Mouse (Mus musculus): Measurements from ENCODE around the gene Agbl4. TPM values are rescaled to one million over a fixed set of nuclear protein-coding genes. Genes with fewer than 3 reads are reported as not detected.
A peak's percentile ranks its signal among the peaks of the same experiment; 100 is the strongest.

Agbl4 gene
- polyA plus RNA-seq, 1 experiment from 2014 or later, result 0.35 TPM

GRCm38 (mm10) chr4:110921013-110921412 is 523.6 kb downstream of the Agbl4 start:
- Histone ChIP-seq H3K36me3 (no peaks in the 10 kb centered on the region), H3K9me3 (no peaks in the 10 kb centered on the region), H3K4me1 (peaks cover 6% of the 10 kb centered on the region; the same call in 1 of the 2 replicates), H3K27me3 (no peaks in the 10 kb centered on the region), H3K27ac (no peak overlapping the region), H3K9ac (no peak overlapping the region), H3K4me3 (no peak overlapping the region), H3K4me2 (replicated peaks) (no peak overlapping the region)
- WGBS, result 79% methylated on average over 3 of the region's 3 CpGs
- no peak for ATAC-seq (ENCODE audit: insufficient number of reproducible peaks, insufficient read depth, low FRiP score, low TSS enrichment)

GRCm38 (mm10) chr4:111001641-111002040 is 604.2 kb downstream of the Agbl4 start:
- Histone ChIP-seq H3K9ac (no peak overlapping the region), H3K36me3 (no peaks in the 10 kb centered on the region), H3K9me3 (no peaks in the 10 kb centered on the region), H3K4me3 (no peak overlapping the region), H3K27me3 (no peaks in the 10 kb centered on the region), H3K27ac (no peak overlapping the region), H3K4me1 (no peaks in the 10 kb centered on the region), H3K4me2 (replicated peaks) (no peak overlapping the region)
- 73% methylated on average over 2 of the region's 2 CpGs for WGBS
- no peak for ATAC-seq (ENCODE audit: insufficient number of reproducible peaks, insufficient read depth, low FRiP score, low TSS enrichment)

GRCm38 (mm10) chr4:111004719-111005479 is 607.4 kb downstream of the Agbl4 start:
- ATAC-seq (ENCODE audit: insufficient number of reproducible peaks, insufficient read depth, low FRiP score, low TSS enrichment), result no peak
- Histone ChIP-seq H3K9ac (no peak overlapping the region), H3K4me2 (replicated peaks) (no peak overlapping the region), H3K27me3 (no peaks in the 10 kb centered on the region), H3K27ac (no peak overlapping the region), H3K4me1 (no peaks in the 10 kb centered on the region), H3K36me3 (no peaks in the 10 kb centered on the region), H3K9me3 (no peaks in the 10 kb centered on the region), H3K4me3 (no peak overlapping the region)
- 83% methylated on average over 1 of the region's 1 CpGs for whole genome bisulfite sequencing

GRCm38 (mm10) chr4:111019376-111019775 is 621.9 kb downstream of the Agbl4 start:
- no peaks in the 10 kb centered on the region for H3K36me3 ChIP-seq
- H3K4me3 ChIP-seq, result no peak overlapping the region
- no peak overlapping the region for H3K27ac ChIP-seq
- no peaks in the 10 kb centered on the region for H3K27me3 ChIP-seq
- whole genome bisulfite sequencing, result 87% methylated on average over 4 of the region's 4 CpGs
- H3K4me1 ChIP-seq, result no peaks in the 10 kb centered on the region
- no peak overlapping the region for H3K9ac ChIP-seq
- no peaks in the 10 kb centered on the region for H3K9me3 ChIP-seq
- H3K4me2 ChIP-seq (replicated peaks), result no peak overlapping the region
- ATAC-seq (ENCODE audit: insufficient number of reproducible peaks, insufficient read depth, low FRiP score, low TSS enrichment), result no peak

- ATAC-seq (ENCODE audit: insufficient number of reproducible peaks, insufficient read depth, low FRiP score, low TSS enrichment), result no peak
- Histone ChIP-seq H3K36me3 (no peaks in the 10 kb centered on the region), H3K27me3 (no peaks in the 10 kb centered on the region), H3K4me3 (no peak overlapping the region), H3K4me2 (replicated peaks) (no peak overlapping the region), H3K27ac (no peak overlapping the region), H3K4me1 (no peaks in the 10 kb centered on the region), H3K9me3 (no peaks in the 10 kb centered on the region), H3K9ac (no peak overlapping the region)
- 92% methylated on average over 3 of the region's 3 CpGs for WGBS
Observed at GRCm38 (mm10) chr4:111067330-111067729, 669.9 kb downstream of the Agbl4 start.

GRCm38 (mm10) chr4:111073738-111074497 is 676.5 kb downstream of the Agbl4 start:
- 60% methylated on average over 6 of the region's 7 CpGs for WGBS
- no peak for ATAC-seq (ENCODE audit: insufficient number of reproducible peaks, insufficient read depth, low FRiP score, low TSS enrichment)
- Histone ChIP-seq H3K9ac (no peak overlapping the region), H3K4me2 (replicated peaks) (no peak overlapping the region), H3K27ac (no peak overlapping the region), H3K4me1 (no peaks in the 10 kb centered on the region), H3K36me3 (no peaks in the 10 kb centered on the region), H3K9me3 (no peaks in the 10 kb centered on the region), H3K27me3 (no peaks in the 10 kb centered on the region), H3K4me3 (no peak overlapping the region)

- Histone ChIP-seq H3K27me3 (no peaks in the 10 kb centered on the region), H3K4me3 (no peak overlapping the region), H3K4me1 (no peaks in the 10 kb centered on the region), H3K9ac (no peak overlapping the region), H3K27ac (no peak overlapping the region), H3K36me3 (no peaks in the 10 kb centered on the region), H3K9me3 (no peaks in the 10 kb centered on the region), H3K4me2 (replicated peaks) (no peak overlapping the region)
- 78% methylated on average over 6 of the region's 6 CpGs for WGBS
- peak; percentile 47; the same call in 1 of the 2 replicates for ATAC-seq (ENCODE audit: insufficient number of reproducible peaks, insufficient read depth, low FRiP score, low TSS enrichment)
Observed at GRCm38 (mm10) chr4:111074701-111075154, 677.3 kb downstream of the Agbl4 start.

GRCm38 (mm10) chr4:111077810-111078209 is 680.3 kb downstream of the Agbl4 start:
- Histone ChIP-seq H3K4me3 (no peak overlapping the region), H3K36me3 (no peaks in the 10 kb centered on the region), H3K4me1 (no peaks in the 10 kb centered on the region), H3K27ac (no peak overlapping the region), H3K4me2 (replicated peaks) (no peak overlapping the region), H3K27me3 (no peaks in the 10 kb centered on the region), H3K9me3 (no peaks in the 10 kb centered on the region), H3K9ac (no peak overlapping the region)
- ATAC-seq (ENCODE audit: insufficient number of reproducible peaks, insufficient read depth, low FRiP score, low TSS enrichment), result 0 out of 2 replicates have a peak, but pooled peaks have one; percentile 28
- WGBS, result 82% methylated on average over 3 of the region's 3 CpGs

- no peak overlapping the region for H3K27ac ChIP-seq
- H3K4me3 ChIP-seq, result no peak overlapping the region
- H3K27me3 ChIP-seq, result no peaks in the 10 kb centered on the region
- H3K9me3 ChIP-seq, result no peaks in the 10 kb centered on the region
- no peaks in the 10 kb centered on the region for H3K4me1 ChIP-seq
- H3K4me2 ChIP-seq (replicated peaks), result no peak overlapping the region
- ATAC-seq (ENCODE audit: insufficient number of reproducible peaks, insufficient read depth, low FRiP score, low TSS enrichment), result no peak
- 83% methylated on average over 1 of the region's 1 CpGs for WGBS
- H3K36me3 ChIP-seq, result no peaks in the 10 kb centered on the region
- no peak overlapping the region for H3K9ac ChIP-seq
Observed at GRCm38 (mm10) chr4:111085330-111085729, 687.9 kb downstream of the Agbl4 start.

GRCm38 (mm10) chr4:111136217-111137147 is 739.0 kb downstream of the Agbl4 start:
- H3K9ac ChIP-seq, result no peak overlapping the region
- H3K4me1 ChIP-seq, result no peaks in the 10 kb centered on the region
- H3K27me3 ChIP-seq, result no peaks in the 10 kb centered on the region
- no peak for ATAC-seq (ENCODE audit: insufficient number of reproducible peaks, insufficient read depth, low FRiP score, low TSS enrichment)
- 49% methylated on average over 3 of the region's 3 CpGs for WGBS
- no peak overlapping the region for H3K4me3 ChIP-seq
- H3K27ac ChIP-seq, result no peak overlapping the region
- no peak overlapping the region for H3K4me2 ChIP-seq (replicated peaks)
- no peaks in the 10 kb centered on the region for H3K9me3 ChIP-seq
- H3K36me3 ChIP-seq, result no peaks in the 10 kb centered on the region

- H3K36me3 ChIP-seq, result no peaks in the 10 kb centered on the region
- H3K9me3 ChIP-seq, result no peaks in the 10 kb centered on the region
- no peak overlapping the region for H3K27ac ChIP-seq
- no peak overlapping the region for H3K4me2 ChIP-seq (replicated peaks)
- ATAC-seq (ENCODE audit: insufficient number of reproducible peaks, insufficient read depth, low FRiP score, low TSS enrichment), result no peak
- 67% methylated on average over 1 of the region's 1 CpGs for WGBS
- no peaks in the 10 kb centered on the region for H3K4me1 ChIP-seq
- no peaks in the 10 kb centered on the region for H3K27me3 ChIP-seq
- H3K9ac ChIP-seq, result no peak overlapping the region
- no peak overlapping the region for H3K4me3 ChIP-seq
Observed at GRCm38 (mm10) chr4:111147748-111148147, 750.3 kb downstream of the Agbl4 start.
